Mouse (Mus musculus): ENCODE data around the gene Prkaa1. TPM values are rescaled to one million over a fixed set of nuclear protein-coding genes. Genes with fewer than 3 reads are reported as not detected.
A peak's percentile ranks its signal among the peaks of the same experiment; 100 is the strongest.

The Prkaa1 gene
- polyA plus RNA-seq, 1 experiment from 2014 or later = 19.9 TPM

DNA sequence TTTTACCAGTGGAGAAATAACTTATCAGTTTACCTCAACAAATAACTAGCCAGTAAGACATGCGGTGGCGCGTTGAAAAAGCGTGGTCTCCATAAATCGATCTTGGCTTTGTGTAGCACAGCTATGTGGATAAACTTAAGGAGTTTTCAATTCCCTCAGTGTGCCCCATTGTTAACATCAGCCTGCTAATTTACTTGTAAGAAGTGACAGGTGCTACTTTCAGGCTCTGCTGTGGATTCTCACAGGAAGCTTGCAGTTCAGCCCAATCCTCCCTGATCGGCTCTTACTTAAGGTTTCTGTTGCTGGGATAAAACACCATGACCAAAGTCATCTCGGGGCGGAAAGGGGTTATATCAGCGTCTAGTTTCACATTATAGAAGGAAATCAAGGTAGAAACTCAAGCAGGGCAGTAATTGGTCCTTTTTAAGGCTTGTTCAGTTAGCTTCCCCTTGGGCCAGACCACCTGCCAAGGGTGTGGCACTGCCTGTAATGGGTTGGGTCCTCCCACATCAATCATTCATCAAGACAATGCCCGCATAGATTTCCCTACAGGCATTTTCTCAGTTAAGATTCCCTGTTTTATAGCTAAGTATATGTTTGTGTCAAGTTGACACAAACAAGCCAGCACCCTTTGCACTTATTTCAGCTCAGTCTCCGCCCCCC lies 41.1 kb downstream of the Prkaa1 start:
- Histone ChIP-seq H3K27me3 (ENCODE audit: insufficient read depth, low read length) (no peaks in the 10 kb centered on the region), H3K36me3 (ENCODE audit: insufficient read depth, low read length) (peaks cover 5% of the 10 kb centered on the region; the same call in 1 of the 2 replicates), H3K4me3 (replicated peaks; ENCODE audit: low read depth, low read length) (peak overlapping the region; percentile 92), H3K4me1 (replicated peaks; ENCODE audit: insufficient read depth, low read length) (peaks cover 11% of the 10 kb centered on the region), H3K9me3 (replicated peaks; ENCODE audit: low read length) (no peaks in the 10 kb centered on the region), H3K9ac (ENCODE audit: low read depth, low read length) (peak overlapping the region; percentile 92), H3K4me2 (ENCODE audit: low read length) (peak overlapping the region; percentile 68), H3K27ac (peak overlapping the region; percentile 95)
- no peak for TF ChIP-seq CTCF (IDR thresholded peaks at IDR 0.05; ENCODE audit: low read depth)
- DNase-seq (ENCODE audit: low spot score) (no peak), ATAC-seq (replicated peaks; ENCODE audit: low FRiP score, low read depth) (peak; percentile 45)
- WGBS = 34% methylated on average over 10 of the region's 11 CpGs

DNA sequence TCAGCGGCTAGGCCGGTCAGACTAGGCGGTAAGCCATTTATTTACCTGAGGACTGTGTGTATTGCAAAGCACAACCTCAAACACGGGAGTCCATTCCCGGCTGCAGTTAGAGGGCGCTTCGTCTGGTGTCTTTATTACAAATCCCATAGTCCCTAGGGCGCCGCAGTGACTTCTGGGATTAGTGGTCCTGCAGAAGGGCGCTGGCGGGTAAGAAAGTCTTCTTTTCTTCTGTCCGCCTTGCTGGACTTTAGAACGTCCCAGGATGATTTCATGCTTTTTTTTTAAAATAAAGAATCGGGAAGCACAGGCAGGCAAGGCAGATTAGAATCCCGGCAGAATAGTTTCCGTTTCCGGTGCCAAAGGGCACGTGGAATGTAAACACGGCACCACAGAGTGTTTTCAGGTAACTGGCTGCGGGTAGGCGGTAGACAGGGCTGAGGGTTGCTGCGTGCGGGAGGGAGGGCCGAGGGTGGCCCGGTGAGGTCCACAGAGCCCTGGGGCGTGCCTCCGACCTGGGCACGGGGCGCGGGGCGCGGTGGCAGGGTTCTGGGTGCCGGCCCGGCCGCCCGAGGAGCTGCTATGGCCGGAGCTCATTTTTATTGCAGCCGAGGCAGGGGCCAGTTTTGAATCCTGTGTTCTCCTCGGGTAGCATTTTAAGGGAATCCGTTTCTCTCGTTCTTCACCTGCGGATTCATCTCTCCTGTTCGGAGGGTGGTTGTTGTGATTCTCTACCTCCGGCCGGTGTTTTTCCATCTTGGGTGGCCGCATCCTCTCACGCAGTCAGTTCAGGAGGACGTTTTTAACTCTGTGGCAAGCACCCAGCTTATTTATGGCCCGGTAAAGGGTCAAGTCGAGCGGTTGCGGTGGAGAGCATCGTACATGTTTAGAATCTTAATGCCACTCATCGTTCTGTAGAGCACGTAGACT lies 42.0 kb downstream of the Prkaa1 start, which contains the start of gene Ttc33:
TSS of gene Ttc33 (plus strand) at position 160 of the 927 bp plus-strand sequence.
- under 1% methylated on average over 55 of the region's 55 CpGs for WGBS
- H3K27ac ChIP-seq = peak within 1 kb of the TSS; percentile 95
- peaks cover 11% of the 10 kb centered on the region for H3K4me1 ChIP-seq (replicated peaks; ENCODE audit: insufficient read depth, low read length)
- H3K4me2 ChIP-seq (ENCODE audit: low read length) = peak within 1 kb of the TSS; percentile 68
- peak; percentile 59 for TF ChIP-seq CTCF (IDR thresholded peaks at IDR 0.05; ENCODE audit: low read depth)
- peak; percentile 90 for ATAC-seq (replicated peaks; ENCODE audit: low FRiP score, low read depth)
- H3K9me3 ChIP-seq (replicated peaks; ENCODE audit: low read length) = no peaks in the 10 kb centered on the region
- H3K4me3 ChIP-seq (replicated peaks; ENCODE audit: low read depth, low read length) = peak within 1 kb of the TSS; percentile 92
- DNase-seq (ENCODE audit: low spot score) = peak; percentile 92
- peaks cover 9% of the 10 kb centered on the region for H3K36me3 ChIP-seq (ENCODE audit: insufficient read depth, low read length)
- H3K9ac ChIP-seq (ENCODE audit: low read depth, low read length) = peak within 1 kb of the TSS; percentile 92
- no peaks in the 10 kb centered on the region for H3K27me3 ChIP-seq (ENCODE audit: insufficient read depth, low read length)

DNA sequence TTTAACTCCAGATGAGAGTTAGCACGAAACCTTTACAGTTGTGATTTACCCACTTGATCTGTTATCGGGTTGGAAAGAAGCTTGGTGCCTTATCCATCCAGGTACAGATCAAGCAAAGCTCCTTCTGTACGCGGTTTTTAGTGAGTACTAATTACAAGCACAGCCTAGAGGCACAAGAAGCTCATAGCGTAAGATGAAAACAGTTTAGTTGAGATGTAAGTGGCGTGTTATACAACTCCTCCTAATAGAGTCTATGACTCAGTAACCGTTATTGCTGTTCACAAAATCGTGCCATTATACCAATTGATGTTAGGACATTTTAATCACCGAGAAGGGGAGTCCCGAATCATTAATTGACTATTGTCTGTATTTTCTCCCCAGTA lies 42.6 kb downstream of the Prkaa1 start:
- TF ChIP-seq CTCF (IDR thresholded peaks at IDR 0.05; ENCODE audit: low read depth) = no peak
- H3K27me3 ChIP-seq (ENCODE audit: insufficient read depth, low read length) = no peaks in the 10 kb centered on the region
- peak overlapping the region; percentile 95 for H3K27ac ChIP-seq
- 31% methylated on average over 10 of the region's 10 CpGs for WGBS
- peaks cover 9% of the 10 kb centered on the region for H3K36me3 ChIP-seq (ENCODE audit: insufficient read depth, low read length)
- H3K4me2 ChIP-seq (ENCODE audit: low read length) = peak overlapping the region; percentile 68
- H3K4me1 ChIP-seq (replicated peaks; ENCODE audit: insufficient read depth, low read length) = peaks cover 11% of the 10 kb centered on the region
- peak; percentile 21 for DNase-seq (ENCODE audit: low spot score)
- no peak for ATAC-seq (replicated peaks; ENCODE audit: low FRiP score, low read depth)
- H3K9me3 ChIP-seq (replicated peaks; ENCODE audit: low read length) = no peaks in the 10 kb centered on the region
- H3K4me3 ChIP-seq (replicated peaks; ENCODE audit: low read depth, low read length) = peak overlapping the region; percentile 92
- peak overlapping the region; percentile 92 for H3K9ac ChIP-seq (ENCODE audit: low read depth, low read length)

DNA sequence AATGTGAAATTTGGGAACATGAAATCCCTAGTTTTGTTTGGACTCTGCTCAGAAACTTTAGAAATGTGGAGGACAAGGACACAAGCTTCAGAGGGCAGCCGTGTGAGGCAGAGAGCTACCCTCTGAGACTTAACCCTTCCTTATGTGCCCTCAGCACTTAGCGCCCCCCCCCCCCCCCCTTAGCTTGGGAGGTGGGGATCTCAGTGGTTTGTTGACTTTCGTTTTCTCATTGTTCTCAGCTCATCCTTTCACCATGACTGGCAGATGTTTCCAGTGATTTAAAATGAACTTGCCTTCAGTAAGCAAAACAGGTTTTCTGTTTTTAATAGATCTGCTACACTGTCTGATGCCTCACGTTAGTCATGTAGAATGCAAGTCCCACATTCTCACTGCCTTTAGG lies 43.5 kb downstream of the Prkaa1 start:
- ATAC-seq (replicated peaks; ENCODE audit: low FRiP score, low read depth) = no peak
- no peak for DNase-seq (ENCODE audit: low spot score)
- H3K9me3 ChIP-seq (replicated peaks; ENCODE audit: low read length) = no peaks in the 10 kb centered on the region
- H3K9ac ChIP-seq (ENCODE audit: low read depth, low read length) = no peak overlapping the region
- no peak overlapping the region for H3K4me3 ChIP-seq (replicated peaks; ENCODE audit: low read depth, low read length)
- WGBS = 46% methylated on average over 4 of the region's 4 CpGs
- no peak for TF ChIP-seq CTCF (IDR thresholded peaks at IDR 0.05; ENCODE audit: low read depth)
- H3K36me3 ChIP-seq (ENCODE audit: insufficient read depth, low read length) = peaks cover 9% of the 10 kb centered on the region
- H3K4me2 ChIP-seq (ENCODE audit: low read length) = no peak overlapping the region
- H3K27ac ChIP-seq = no peak overlapping the region
- H3K4me1 ChIP-seq (replicated peaks; ENCODE audit: insufficient read depth, low read length) = peaks cover 11% of the 10 kb centered on the region
- H3K27me3 ChIP-seq (ENCODE audit: insufficient read depth, low read length) = no peaks in the 10 kb centered on the region

DNA sequence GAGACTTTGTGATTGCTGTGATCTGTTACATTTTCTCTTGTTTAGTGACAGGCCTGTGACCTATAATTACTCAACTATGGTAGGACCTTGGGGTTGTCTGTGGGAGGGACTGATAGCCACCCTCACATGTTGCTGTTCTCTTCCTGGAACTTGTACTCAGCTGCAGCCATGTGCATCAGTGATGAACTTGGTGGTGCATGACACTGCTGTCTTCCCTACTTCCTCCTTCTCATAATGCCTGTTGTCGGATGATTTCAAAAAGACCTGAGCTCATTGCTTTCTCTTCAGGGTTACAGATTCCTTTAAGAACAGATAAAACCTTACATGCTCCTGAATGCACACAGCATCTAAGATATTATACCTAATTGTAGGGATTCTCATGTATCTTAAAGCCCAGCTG lies 44.4 kb downstream of the Prkaa1 start:
- ATAC-seq (replicated peaks; ENCODE audit: low FRiP score, low read depth) (no peak), DNase-seq (ENCODE audit: low spot score) (peak; percentile 41)

DNA sequence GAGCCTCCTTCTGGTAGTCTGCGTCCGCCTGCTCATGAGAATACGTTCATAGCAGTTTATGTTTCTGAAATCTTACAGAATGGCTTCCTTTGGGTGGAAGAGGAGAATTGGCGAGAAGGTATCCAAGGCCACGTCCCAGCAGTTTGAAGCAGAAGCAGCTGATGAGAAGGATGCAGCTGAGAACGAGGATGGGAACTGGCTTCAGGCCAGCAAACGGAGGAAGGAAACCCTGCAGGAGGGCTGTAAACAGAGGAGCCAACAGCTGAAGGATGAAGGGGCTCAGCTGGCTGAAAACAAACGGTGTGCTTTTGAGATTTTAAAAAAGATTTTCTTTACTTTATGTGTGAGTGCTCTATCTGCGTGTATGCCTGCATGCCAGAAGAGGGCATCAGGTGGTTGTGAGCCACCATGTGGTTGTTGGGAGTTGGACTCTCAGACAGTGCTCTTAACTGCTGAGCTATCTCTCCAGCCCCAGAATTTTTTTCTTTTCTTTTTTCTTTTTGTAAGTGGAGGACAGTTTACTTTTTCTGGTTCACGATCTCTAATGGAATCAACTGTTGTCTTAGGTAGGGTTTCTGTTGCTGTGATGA lies 45.9 kb downstream of the Prkaa1 start:
- TF ChIP-seq CTCF (IDR thresholded peaks at IDR 0.05; ENCODE audit: low read depth) = peak; percentile 35
- no peaks in the 10 kb centered on the region for H3K9me3 ChIP-seq (replicated peaks; ENCODE audit: low read length)
- H3K9ac ChIP-seq (ENCODE audit: low read depth, low read length) = no peak overlapping the region
- H3K4me2 ChIP-seq (ENCODE audit: low read length) = no peak overlapping the region
- no peak overlapping the region for H3K4me3 ChIP-seq (replicated peaks; ENCODE audit: low read depth, low read length)
- 67% methylated on average over 10 of the region's 10 CpGs for WGBS
- H3K4me1 ChIP-seq (replicated peaks; ENCODE audit: insufficient read depth, low read length) = peaks cover 8% of the 10 kb centered on the region
- no peak overlapping the region for H3K27ac ChIP-seq
- no peaks in the 10 kb centered on the region for H3K27me3 ChIP-seq (ENCODE audit: insufficient read depth, low read length)
- H3K36me3 ChIP-seq (ENCODE audit: insufficient read depth, low read length) = peaks cover 9% of the 10 kb centered on the region
- DNase-seq (ENCODE audit: low spot score) (peak; percentile 28), ATAC-seq (replicated peaks; ENCODE audit: low FRiP score, low read depth) (no peak)

More for the DNA sequence above, 44.4 kb downstream of the Prkaa1 start:
- Histone ChIP-seq H3K4me3 (replicated peaks; ENCODE audit: low read depth, low read length) (no peak overlapping the region), H3K27ac (no peak overlapping the region), H3K4me1 (replicated peaks; ENCODE audit: insufficient read depth, low read length) (peaks cover 11% of the 10 kb centered on the region), H3K4me2 (ENCODE audit: low read length) (no peak overlapping the region), H3K9me3 (replicated peaks; ENCODE audit: low read length) (no peaks in the 10 kb centered on the region), H3K36me3 (ENCODE audit: insufficient read depth, low read length) (peaks cover 9% of the 10 kb centered on the region), H3K9ac (ENCODE audit: low read depth, low read length) (no peak overlapping the region), H3K27me3 (ENCODE audit: insufficient read depth, low read length) (no peaks in the 10 kb centered on the region)
- TF ChIP-seq CTCF (IDR thresholded peaks at IDR 0.05; ENCODE audit: low read depth) = no peak
- WGBS = 65% methylated on average over 1 of the region's 1 CpGs

Measured in kidney, postnatal 0 days (tissue).